Mouse (Mus musculus) MN1 (cell line): ENCODE measurements around the gene Kcna7.
A peak's percentile ranks its signal among the peaks of the same experiment; 100 is the strongest.
"Not testable (repeated sequence)": the region's sequence is repeated elsewhere in the genome, so short reads cannot be mapped to it uniquely, and the experiment has no call there.

ENCODE experiments used
- DNase-seq: peaks from one replicate; pipeline ENCODE4 v3.0.0-alpha.2; 2016; ENCODE audit warnings: low spot score

Gene Kcna7

GRCm38 (mm10) chr7:45405091-45406075 lies at the start of gene Kcna7:
TSS of gene Kcna7 (plus strand) at chr7:45405653.
- peak; percentile 49 for DNase-seq

GRCm38 (mm10) chr7:45356087-45356486 lies 49.4 kb upstream of the Kcna7 start:
- DNase-seq = no peak

GRCm38 (mm10) chr7:45359081-45359480 lies 46.4 kb upstream of the Kcna7 start:
- not testable (repeated sequence) for DNase-seq

- DNase-seq = no peak
These were observed 44.9 kb upstream of the Kcna7 start for GRCm38 (mm10) chr7:45360404-45361125.

GRCm38 (mm10) chr7:45361243-45361804 lies 44.1 kb upstream of the Kcna7 start:
- no peak for DNase-seq

- DNase-seq = no peak
These were observed 42.7 kb upstream of the Kcna7 start for GRCm38 (mm10) chr7:45362801-45363200.

GRCm38 (mm10) chr7:45363983-45364382 lies 41.5 kb upstream of the Kcna7 start:
- DNase-seq = no peak

- DNase-seq = peak; percentile 54
These were observed 39.5 kb upstream of the Kcna7 start for GRCm38 (mm10) chr7:45365742-45366651.

- no peak for DNase-seq
These were observed 38.8 kb upstream of the Kcna7 start, which contains the start of gene Ppfia3 for GRCm38 (mm10) chr7:45366652-45367019. TSS of gene Ppfia3 (minus strand) at chr7:45367019.

- peak; percentile 96 for DNase-seq
These were observed 38.2 kb upstream of the Kcna7 start for GRCm38 (mm10) chr7:45367020-45367880.

- no peak for DNase-seq
These were observed 37.3 kb upstream of the Kcna7 start for GRCm38 (mm10) chr7:45368178-45368577.

- DNase-seq = no peak
These were observed 36.3 kb upstream of the Kcna7 start for GRCm38 (mm10) chr7:45369022-45369745.

- DNase-seq = no peak
These were observed 35.5 kb upstream of the Kcna7 start for GRCm38 (mm10) chr7:45369836-45370474.

GRCm38 (mm10) chr7:45370475-45371311 lies 34.8 kb upstream of the Kcna7 start, which contains the start of gene Lin7b:
TSS of gene Lin7b (minus strand) at chr7:45370583.
- DNase-seq = no peak

GRCm38 (mm10) chr7:45372371-45372770 lies 33.1 kb upstream of the Kcna7 start:
- no peak for DNase-seq

GRCm38 (mm10) chr7:45374620-45375019 lies 30.8 kb upstream of the Kcna7 start:
- no peak for DNase-seq

GRCm38 (mm10) chr7:45376057-45376456 lies 29.4 kb upstream of the Kcna7 start:
- DNase-seq = no peak

GRCm38 (mm10) chr7:45386077-45386476 lies 19.4 kb upstream of the Kcna7 start:
- DNase-seq = no peak
